Mouse (Mus musculus): Measurements from ENCODE around the gene Ptpn13.

Gene Ptpn13

DNA sequence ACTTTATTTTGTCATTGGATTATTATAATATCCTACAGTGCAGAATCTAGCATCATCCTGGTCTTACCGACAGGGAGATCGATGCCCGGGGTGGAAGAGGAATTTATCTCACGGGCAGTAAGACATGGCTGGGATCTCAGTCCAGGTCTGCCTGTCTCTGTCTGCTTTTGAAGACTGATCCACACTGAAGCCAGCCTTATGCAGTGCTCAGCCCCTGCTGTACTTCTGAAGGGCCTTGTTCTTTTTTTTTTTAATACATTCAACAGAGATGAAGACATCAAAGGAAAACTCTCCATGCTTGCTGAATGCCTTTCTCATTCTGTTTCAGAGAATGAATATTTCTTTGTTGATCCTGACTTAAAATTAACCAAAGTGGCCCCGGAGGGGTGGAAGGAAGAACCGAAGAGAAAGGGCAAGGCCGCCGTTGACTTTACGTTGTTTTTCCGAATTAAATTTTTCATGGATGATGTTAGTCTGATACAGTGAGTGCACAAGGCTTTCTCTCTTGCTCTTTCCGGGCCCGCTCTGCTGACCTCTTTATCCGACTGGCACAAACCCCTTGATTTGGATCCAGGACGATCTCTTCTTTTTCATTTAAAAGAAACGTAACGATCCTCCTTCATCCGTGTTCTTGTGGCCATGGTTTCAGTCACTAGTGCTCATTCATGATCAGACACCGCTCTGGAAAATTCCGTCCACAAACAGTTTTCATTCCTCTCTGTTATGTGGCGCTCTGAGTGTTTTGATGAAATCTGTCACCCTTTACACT, 101.9 kb downstream of the Ptpn13 start:
- DNase-seq = no peak

DNA sequence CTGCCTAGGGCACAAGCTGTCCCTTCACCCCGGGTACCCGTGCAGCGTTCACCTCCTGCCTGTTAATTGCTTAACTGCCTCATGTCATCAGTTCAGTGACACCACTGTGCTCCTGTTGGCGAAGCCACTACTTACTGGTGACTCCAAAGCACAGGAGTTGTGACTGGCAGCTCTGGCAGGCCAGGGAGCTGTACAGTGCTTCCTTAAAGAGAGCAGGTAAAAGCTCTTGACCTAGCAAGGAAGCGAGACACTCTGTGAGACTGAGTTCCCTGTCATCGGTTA, 102.4 kb downstream of the Ptpn13 start:
- peak; percentile 58 for DNase-seq

DNA sequence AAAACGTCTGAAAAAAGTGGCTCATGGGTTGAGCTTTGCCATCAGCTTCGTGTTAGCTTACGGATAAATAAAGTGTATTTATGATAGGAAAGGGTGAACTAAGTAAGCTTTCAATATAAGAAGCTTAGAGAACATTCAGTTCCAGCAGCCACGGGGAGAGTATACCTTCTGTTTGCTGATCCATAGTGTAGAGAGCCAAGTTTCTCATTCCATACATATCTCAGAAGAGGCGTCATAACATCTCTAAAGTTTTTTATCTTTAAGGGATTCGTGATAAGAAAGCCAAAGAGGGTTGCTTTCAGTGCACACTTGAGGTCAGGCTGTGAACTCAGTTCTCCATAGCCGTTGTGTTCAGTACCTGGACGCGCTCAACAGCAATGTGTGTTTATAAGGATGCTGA, 105.2 kb downstream of the Ptpn13 start:
- no peak for DNase-seq

DNA sequence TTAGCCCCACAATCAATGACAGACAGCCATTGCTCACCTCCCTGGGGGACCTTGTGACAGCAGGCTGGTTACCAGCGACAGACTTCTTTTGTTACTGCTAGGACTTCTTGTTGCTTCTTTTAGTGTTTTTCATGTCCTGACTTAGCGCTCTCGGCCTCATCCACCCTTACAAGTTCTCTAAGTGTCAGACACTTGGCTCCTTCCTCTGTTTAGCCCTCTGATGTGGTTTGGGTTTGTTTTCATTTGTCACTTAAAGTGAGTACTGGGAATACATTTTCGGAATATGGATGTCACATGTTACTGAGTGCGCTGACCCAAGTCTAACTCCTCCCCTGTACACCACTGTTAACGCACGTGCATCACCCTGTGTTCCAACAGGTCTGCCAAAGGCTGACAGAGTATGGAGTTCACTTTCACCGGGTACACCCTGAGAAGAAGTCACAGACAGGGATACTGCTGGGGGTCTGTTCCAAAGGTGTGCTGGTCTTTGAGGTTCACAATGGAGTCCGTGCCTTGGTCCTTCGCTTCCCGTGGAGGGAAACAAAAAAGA, 107.9 kb downstream of the Ptpn13 start:
- peak; percentile 76 for DNase-seq

DNA sequence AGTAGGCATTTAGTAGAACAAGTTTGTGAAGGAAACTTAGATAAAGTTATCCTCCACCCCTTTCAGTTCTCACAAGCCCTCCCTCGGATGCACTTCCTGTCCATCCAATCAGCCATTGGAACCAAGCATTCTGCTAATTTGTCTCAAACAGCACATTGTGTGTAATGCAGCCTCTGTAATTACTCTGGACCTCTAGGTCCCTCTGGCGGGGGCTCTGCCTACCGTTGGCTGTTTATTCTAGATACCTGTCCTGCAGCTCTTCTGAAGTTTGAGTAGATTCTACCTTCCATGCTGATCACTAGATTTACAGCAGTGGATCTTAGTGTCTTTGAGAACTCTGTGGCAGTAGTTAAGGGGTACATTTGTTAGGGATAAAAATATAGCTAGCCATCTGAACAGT, 109.5 kb downstream of the Ptpn13 start:
- DNase-seq = peak; percentile 49

DNA sequence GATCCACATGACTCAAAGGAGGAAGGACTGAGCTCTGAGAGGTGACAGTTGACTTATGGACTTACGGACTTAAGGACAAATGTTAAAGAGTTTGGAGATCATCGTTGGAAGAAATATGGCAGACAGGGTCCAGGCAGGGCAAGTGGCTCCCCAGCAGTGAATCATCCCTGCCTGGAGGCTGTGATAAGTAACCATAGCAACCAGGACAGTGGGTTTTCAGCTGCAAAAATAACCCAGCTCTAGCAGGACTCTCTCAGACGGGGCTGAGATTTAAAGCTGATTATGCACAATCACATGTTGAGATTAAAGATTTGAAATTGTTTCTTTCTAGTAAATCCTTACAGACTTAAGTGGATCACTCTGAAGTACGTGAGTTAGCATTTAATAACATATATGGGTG, 112.4 kb downstream of the Ptpn13 start:
- no peak for DNase-seq

DNA sequence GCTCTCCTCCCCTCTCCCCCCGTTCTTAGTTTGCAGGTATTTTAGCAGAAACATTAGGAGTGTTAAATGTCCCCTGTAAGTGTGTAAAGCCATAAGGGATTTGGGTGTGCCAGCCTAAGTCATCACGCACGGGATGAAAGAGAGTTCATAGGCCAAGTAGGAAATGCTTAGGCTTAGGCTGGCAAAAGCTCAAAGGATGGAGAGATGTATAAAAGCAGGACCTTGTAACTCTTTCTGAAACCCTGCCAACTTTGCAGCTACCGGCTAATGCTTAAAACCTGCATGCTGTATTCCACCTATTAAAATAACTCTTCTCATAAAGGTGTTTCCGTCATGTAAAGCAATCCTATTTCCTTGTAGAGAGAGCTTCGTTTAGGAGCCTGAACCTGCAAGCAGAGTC, 115.6 kb downstream of the Ptpn13 start:
- no peak for DNase-seq

DNA sequence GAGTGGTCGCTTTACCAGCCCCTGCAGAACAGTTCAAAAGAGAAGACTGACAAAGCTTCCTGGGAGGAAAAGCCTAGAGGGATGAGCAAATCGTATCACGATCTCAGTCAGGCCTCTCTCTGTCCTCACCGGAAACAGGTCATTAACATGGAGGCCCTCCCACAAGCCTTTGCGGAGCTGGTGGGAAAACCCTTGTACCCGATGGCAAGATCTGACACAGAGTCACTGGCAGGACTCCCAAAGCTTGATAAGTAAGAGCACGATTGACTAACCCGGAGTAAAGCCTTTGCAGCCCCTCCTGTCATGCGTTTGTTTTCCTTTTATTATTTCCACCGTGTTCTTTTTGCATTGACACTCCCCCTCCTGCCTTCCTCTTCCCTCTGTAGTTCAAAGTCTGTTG, 116.1 kb downstream of the Ptpn13 start:
- DNase-seq = no peak

DNA sequence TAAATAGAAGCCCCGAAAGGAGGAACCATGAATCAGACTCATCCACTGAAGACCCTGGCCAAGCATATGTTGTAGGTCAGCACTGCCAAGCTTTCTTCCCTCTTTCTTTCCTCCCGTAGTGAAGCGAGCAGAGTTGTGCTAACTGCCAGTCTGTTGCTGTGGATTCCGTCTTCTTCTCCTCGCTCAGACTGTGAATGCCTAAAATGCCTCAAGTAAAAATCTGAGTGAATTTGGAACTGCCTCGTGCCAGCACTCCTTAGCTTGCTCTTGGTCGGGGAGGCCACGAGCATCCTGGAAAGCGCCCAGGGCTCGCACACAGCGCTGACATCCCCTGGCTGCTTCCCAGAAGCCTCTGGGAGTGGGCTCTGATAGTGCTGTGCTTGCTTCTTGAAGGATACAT, 116.5 kb downstream of the Ptpn13 start:
- DNase-seq = no peak

DNA sequence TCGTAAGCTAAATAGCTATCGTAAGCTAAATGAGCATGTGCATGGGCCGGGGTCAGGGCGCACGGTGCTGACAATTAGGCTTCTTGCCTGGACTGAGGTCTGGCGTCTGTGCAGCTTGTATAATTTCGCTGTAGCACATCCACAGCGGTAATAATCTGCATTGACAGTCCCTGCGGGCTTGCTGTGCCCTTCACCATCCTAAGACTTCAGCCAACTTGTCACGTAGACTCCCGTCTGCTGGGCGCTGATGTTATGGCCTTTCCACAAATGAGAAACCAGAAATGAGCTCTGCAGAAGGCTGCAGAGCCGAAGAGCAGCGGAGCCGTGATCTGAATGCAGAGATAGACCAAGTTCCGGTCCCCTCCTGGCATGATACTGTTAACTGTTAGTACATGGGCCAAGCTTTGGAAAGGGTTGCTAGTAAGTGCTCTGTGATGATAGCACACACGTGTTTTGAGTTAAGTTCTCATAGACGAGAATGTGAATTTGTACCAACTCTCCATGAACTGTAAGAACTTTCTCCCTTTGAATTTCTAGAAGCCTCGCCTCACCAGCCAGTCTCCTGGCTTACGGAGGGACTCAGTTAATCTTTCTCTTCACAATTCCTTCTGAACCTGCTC, 120.5 kb downstream of the Ptpn13 start:
- DNase-seq = no peak

DNA sequence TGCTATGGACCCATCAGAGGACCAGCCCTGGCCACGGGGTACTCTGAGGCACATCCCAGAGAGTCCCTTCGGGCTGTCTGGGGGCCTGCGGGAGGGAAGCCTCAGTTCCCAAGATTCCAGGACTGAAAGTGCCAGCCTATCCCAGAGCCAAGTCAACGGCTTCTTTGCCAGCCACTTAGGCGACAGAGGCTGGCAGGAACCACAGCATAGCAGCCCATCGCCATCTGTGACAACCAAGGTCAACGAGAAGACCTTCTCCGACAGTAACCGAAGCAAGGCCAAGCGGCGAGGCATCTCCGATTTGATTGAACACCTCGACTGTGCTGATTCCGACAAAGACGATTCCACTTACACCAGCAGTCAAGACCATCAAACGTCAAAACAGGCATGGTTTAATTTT, 129.8 kb downstream of the Ptpn13 start:
- DNase-seq = no peak

DNA sequence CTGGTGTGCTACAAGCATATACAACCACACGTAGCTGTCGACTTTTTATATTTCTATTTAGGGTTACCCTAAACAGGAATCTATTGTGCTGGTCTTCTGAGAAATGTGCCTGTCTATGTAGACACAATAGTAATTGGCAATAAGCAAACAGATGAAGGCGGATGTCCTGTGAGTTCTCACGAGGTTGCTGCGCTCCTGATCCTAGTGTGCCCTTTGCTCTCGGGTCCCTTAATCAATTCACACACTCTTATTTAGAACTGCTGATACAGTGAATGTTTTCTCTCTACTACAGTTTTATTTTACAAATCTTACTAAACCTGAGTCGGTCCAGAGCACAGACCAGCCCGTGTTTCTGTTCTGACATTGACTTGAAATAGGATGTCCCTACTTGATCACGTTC, 135.6 kb downstream of the Ptpn13 start:
- peak; percentile 70 for DNase-seq

DNA sequence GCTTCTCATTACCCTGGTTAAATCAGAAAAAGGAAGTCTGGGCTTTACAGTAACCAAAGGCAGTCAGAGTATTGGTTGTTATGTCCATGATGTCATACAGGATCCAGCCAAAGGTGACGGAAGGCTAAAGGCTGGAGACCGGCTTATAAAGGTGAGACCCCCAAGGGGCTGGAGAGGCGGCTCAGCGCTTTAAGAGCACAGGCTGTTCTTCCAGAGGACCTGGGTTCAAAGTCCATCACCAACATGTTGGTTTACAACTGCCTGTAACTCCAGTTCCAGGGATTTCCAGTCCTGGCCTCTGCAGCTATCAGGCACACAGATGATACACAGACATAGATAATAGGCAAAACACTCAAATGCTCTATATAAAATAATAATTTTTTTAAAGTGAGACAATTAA, 143.0 kb downstream of the Ptpn13 start:
- peak; percentile 45 for DNase-seq

DNA sequence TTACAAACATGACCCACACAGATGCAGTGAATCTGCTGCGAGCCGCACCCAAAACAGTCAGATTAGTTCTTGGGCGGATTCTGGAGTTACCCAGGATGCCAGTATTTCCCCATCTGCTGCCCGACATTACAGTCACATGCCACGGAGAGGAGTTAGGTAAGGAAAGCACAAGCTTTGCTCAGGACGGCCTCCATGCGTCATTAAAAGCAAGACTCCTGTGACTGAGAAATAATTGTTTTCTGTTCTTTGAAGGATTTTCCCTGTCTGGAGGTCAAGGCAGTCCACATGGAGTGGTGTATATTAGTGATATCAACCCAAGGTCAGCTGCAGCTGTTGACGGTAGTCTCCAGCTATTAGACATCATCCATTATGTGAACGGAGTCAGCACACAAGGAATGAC, 144.5 kb downstream of the Ptpn13 start:
- DNase-seq = no peak

DNA sequence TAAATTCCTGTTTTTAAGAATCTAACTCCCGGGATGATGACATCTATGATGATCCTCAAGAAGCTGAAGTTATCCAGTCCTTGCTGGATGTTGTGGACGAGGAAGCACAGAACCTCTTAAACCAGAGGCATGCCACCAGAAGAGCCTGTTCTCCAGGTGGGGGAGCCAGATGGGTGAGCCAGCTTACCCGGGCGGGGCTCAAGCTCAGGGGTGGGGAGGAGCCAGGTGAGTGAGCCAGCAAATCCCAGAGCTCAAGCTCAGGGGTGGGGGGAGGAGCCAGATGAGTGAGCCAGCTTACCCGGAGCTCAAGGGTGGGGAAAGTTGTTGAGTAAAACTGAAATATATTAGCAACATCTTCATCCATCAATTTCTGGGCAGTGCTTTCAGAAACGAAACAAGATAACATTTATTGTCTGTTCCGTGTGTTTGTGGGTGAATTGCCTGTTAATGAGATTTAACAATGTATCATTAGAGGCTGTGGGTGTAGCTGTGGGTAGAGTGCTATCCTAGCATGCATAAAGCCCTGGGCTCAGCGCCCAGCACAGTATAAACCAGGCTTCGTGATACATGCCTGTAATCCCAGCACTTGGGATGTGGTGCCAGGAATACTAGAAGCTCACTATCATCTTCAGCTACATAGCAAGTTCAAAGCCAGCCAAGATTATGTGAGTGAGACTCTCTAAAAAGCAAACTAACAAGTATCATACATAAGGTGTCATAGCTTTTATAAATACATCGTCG, 154.9 kb downstream of the Ptpn13 start:
- no peak for DNase-seq

DNA sequence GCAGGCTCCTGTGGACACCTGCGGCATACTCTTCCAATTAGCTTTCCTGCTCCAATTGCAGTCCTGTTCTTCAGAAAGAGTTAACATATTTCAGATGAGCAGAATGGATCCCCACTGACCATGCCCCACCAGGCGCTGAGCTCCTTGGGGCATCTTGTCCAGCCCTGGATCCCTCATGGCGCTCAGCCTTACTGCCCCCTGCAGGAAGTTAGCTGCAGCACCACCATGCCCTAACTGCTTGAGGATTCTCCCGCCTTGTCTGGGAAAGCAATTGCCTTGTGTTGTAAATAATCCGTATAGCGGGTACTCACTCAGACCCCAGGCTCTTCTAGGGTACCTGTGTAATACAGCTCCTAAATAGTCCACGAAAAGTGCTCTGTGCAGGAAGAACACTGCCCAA, 162.2 kb downstream of the Ptpn13 start:
- no peak for DNase-seq

DNA sequence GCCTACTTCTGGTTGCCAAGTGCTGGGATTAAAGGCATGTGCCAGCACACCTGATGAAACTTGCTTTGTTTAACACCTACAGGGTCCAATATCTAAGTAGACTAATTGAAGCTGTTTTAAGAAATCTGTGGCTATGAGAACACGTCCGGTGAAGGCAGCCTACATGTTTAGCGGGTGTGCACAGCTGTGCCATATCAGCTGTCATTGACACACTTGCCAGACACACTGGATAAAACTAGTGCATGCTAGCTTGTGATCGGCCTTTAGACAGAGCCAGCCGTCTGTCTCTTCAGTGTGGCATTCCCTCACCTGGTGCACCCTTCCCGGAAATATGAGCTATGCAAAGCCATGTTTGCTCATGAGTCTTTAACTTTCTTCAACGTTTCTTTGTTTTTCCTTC, 166.9 kb downstream of the Ptpn13 start:
- DNase-seq = no peak

DNA sequence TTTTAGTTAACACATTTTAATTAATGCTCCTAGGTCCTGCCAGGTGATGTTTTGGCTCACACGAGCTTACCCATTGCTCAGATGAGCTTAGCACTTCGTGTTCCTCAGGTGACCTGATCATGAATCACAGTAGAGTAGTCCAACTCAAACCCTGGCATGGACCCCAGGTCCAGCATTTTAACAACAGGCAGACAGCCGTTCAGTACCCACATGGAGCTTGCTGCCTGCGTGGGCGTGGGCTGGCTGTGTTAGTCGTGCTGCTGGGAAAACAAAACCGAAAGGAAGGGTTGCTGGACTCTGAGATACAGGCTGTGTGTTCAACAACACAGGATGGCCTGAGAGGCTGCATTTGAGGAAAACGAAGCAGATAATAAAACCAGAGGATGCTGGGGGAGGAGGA, 167.7 kb downstream of the Ptpn13 start:
- DNase-seq = no peak

DNA sequence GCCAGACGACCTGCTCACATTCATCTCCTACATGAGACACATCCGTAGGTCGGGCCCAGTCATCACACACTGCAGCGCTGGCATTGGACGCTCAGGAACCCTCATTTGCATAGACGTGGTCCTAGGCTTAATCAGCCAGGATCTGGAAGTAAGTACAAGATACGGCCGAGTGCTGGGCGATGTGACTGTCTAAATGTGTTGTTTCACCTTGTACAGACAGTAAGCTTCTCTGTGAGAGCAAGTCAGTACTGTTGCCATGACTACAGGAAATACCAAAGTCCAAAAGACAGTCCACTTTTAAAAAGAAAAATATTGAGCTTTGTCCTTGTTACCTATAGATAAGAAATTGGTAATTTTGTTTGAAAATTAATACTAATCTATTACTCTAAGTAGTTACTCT, 168.6 kb downstream of the Ptpn13 start:
- DNase-seq = no peak

DNA sequence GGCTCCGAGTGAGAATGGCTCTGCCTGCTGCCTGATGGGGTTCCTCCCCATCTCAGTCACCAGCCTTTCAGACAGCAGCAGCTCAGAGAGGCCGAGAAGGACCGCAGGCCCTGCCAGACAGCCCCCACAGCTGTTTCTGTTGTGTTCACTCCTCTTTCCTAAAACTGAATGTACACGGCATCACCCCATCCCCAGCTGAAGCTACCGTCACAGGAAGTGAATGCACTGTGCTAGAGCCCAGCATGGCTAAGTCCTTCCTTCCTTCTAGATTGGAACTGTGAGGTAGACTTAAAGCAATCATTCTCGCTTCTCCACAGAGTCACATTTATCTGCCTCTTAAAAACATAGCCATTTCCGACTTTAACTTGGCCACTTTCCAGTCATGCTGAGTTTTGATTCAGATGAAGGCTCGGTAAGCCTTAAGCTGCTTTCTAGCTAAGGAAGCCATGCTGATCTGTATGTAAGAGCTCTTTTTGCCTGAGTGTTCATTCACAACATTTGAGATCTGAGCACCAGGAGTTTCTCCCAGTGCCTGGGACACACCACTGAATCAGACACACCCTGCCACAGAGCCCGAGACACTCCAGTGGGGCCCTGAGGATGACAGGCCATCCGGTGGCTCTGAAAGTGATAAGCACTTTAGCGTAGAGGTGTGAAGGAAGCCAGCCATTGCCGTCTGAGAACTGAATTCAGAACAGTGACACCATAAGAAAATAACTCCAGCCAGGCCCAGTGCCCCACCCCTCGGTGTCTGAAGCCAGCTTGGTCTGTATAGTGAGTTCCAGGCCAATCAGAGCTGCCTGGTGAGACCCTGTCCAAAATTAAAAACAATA, 170.6 kb downstream of the Ptpn13 start:
- no peak for DNase-seq

DNA sequence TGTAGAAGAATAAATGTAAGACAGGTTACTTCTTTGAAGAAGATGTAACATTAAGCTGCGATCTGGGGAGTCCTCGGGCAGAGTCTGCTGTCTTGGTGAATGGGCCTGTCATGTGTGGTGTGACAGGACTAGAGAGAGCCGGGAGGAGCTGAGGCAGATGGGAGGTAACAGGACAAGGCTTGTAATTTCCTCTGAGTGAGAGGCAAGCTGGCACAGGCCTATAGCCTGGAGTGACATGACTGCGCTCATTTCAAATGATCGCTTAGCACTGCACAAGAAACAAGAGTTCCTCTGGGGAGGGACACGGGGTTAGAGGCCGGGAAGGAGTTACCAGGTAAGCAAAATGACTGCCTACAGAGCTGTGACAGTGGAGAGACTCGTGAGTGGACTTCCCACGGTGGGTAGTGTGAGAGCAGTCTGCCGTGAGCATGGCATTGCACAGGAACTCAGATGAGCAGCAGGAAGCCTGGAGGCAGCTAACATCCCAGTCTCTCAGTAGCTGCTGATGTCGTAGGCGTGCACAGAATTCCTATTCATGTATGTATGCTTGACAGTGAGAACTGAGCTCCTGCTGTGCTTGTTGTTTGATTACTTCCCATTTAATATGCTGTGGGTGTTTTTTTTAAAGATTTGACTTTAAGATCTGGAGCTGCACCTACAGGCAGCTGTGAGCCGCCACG, 171.6 kb downstream of the Ptpn13 start:
- no peak for DNase-seq

DNA sequence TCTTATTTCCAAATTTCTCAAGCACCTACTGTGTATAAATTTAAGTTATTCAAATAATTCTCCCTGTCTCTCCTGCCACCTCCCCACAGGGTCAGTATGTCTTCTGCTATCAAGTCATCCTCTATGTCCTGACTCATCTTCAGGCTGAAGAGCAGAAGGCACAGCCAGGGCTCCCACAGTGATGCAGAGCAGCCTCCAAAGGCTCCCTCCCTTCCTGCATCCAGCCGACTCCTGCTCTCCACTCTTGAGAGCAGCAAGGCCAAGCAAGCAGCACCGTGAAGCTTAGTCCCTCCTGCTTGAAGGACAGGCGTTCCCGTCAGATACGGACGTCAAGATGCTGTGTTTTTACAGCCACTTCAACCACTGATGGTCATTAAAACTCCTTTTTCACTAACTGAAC, 172.6 kb downstream of the Ptpn13 start:
- DNase-seq = no peak

DNA sequence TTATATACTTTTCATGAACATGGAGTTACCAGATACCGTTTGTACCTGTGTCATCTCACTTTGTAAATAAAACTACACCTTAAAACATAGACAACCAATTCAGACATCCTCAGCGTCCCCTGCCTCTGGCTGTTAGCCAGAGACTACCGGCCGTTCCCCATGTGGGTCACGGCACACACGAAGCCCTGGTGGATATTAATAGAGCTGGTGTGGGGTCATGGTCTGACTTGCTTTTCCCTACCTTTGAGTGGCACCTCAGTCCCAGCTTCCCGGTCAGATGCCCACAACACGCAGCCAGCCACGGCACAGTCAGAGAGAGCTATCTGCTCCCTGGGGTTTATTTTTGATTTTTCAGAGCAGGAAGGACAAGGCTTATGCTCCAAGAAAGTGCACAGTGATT, 173.3 kb downstream of the Ptpn13 start:
- DNase-seq = no peak
